Mouse (Mus musculus) stomach, embryonic 16.5 days (tissue): ENCODE results near the gene Gm5148. TPM values are rescaled to one million over a fixed set of nuclear protein-coding genes. Genes with fewer than 3 reads are reported as not detected.
A peak's percentile ranks its signal among the peaks of the same experiment; 100 is the strongest.

Experiments
- ATAC-seq: fragments of 200-750 bp; cut with Nextera tagmentation; 2 replicates; pipeline ENCODE4 v1.8.0; 2017; ENCODE audit warnings: moderate number of reproducible peaks, moderate TSS enrichment; ENCODE audit not compliant: insufficient read depth, low FRiP score
- H3K27ac ChIP-seq: fragments of 300-500 bp; sonication (generic); 2 replicates; pipeline ENCODE4 v1.5.1; 2014; ENCODE audit warnings: low read length
- H3K27me3 ChIP-seq: fragments of 300-500 bp; sonication (generic); 2 replicates; pipeline ENCODE4 v1.6.1; 2014; ENCODE audit warnings: low read length, control low read depth, mixed read lengths; ENCODE audit not compliant: control insufficient read depth, insufficient read depth
- H3K36me3 ChIP-seq: fragments of 300-500 bp; sonication (generic); 2 replicates; pipeline ENCODE4 v1.6.1; 2014; ENCODE audit warnings: low read length; ENCODE audit not compliant: control insufficient read depth, insufficient read depth
- H3K4me1 ChIP-seq: fragments of 300-500 bp; sonication (generic); 2 replicates; pipeline ENCODE4 v1.6.1; 2014; ENCODE audit warnings: low read length, control low read depth, mixed read lengths; ENCODE audit not compliant: control insufficient read depth, insufficient read depth
- H3K4me2 ChIP-seq: fragments of 300-500 bp; sonication (generic); 2 replicates; pipeline ENCODE4 v1.6.1; 2014; ENCODE audit warnings: low read depth, low read length, mixed read lengths
- H3K4me3 ChIP-seq: fragments of 300-500 bp; sonication (generic); replicated peaks from 2 replicates; pipeline ENCODE4 v1.5.1; 2014; ENCODE audit warnings: mild to moderate bottlenecking, low read length
- H3K9ac ChIP-seq: fragments of 300-500 bp; sonication (generic); 2 replicates; pipeline ENCODE4 v1.6.1; 2014; ENCODE audit warnings: low read length
- H3K9me3 ChIP-seq: fragments of 300-500 bp; sonication (generic); replicated peaks from 2 replicates; pipeline ENCODE4 v1.6.1; 2016; ENCODE audit warnings: low read length, control low read depth; ENCODE audit not compliant: control insufficient read depth
- WGBS: fragments of 180-500 bp; shearing (Covaris S2); extraction: QIAGEN DNeasy Blood & Tissue Kit; methylation state at CpG from one replicate; pipeline ENCODE4 v1.1.7; 2014; 5-methylcytosine and 5-hydroxymethylcytosine counted together
- polyA plus RNA-seq: library from polyadenylated mRNA; unstranded; fragments of >200 nt; fragmentation: Nextera tagmentation; extraction: Ambion mirVana; gene quantifications from 2 replicates; pipeline ENCODE4 v1.2.1, GENCODE M21; 2015

Gene Gm5148
- polyA plus RNA-seq, 1 experiment from 2014 or later: 5.5 TPM

- Histone ChIP-seq H3K4me3 (no peak overlapping the region), H3K36me3 (no peaks in the 10 kb centered on the region), H3K9me3 (peaks cover 6% of the 10 kb centered on the region; the same call in 1 of the 2 replicates), H3K9ac (no peak overlapping the region), H3K4me1 (peaks cover 13% of the 10 kb centered on the region), H3K4me2 (no peak overlapping the region), H3K27me3 (no peaks in the 10 kb centered on the region), H3K27ac (no peak overlapping the region)
- WGBS: 61% methylated on average over 6 of the region's 6 CpGs
- no peak for ATAC-seq
Observed at GRCm38 (mm10) chr3:37760866-37761265, 36.6 kb upstream of the Gm5148 start.

DNA sequence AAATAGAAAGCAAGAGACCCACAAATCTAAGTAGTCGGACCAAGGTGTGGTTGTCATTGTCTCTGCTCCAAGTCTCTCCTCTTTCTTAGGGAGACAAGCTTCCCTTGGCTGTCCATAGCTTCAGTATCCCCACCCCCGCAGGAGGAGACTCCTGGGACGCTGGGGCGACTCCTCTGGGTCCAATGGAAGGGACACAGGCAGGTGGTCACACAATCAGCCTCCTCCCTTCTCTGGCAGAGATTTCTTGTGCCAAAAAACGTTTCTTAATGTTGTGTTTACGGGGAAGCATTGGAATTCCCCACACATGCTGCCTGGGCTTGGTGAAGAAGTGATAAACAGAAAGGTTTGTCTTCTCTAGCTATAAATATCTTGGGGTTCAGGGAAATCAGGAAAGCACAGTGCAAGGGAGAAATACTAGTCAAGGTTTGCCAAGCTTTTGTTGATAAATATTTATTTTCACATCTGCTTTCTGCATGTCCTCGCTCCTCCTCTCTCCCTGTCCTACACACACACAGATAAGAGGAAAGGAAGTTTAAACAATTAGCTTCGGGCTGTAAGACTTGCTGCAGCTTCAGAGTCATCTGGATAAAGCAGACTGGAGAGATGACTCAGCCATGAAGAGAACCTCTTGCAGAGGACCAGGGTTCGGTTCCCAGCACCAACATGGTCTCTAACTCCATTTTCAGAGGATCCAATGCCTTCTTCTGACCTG, 34.5 kb upstream of the Gm5148 start:
- H3K4me1 ChIP-seq: peaks cover 13% of the 10 kb centered on the region
- H3K4me2 ChIP-seq: peak overlapping the region; percentile 46
- WGBS: 38% methylated on average over 9 of the region's 9 CpGs
- peak overlapping the region; percentile 23; the same call in 1 of the 2 replicates for H3K9ac ChIP-seq
- no peaks in the 10 kb centered on the region for H3K27me3 ChIP-seq
- peak overlapping the region; percentile 73 for H3K27ac ChIP-seq
- H3K9me3 ChIP-seq: peaks cover 6% of the 10 kb centered on the region; the same call in 1 of the 2 replicates
- no peak for ATAC-seq
- H3K36me3 ChIP-seq: no peaks in the 10 kb centered on the region
- H3K4me3 ChIP-seq: peak overlapping the region; percentile 14; the same call in 1 of the 2 replicates

DNA sequence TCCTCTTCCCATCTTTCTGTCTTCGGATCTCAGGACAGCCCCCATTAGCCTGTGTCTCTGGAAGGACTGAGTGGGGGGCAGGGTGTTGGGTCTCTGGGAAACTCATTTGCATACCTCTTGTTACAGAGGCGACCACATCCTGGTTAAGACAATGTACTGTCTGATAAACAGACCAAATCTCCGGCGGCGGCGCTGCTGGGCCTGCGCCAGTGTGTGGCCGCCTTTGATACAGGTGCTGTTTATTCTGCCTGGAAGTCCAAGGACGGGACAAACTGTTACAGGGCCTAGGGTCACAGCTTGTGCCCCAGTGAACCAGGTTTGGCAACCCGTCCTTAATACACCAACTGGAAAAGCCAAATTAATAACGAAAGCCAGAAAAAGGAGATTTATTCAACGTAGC, 33.8 kb upstream of the Gm5148 start:
- peak; percentile 76; the same call in 1 of the 2 replicates for ATAC-seq
- Histone ChIP-seq H3K27me3 (no peaks in the 10 kb centered on the region), H3K27ac (peak overlapping the region; percentile 73), H3K36me3 (no peaks in the 10 kb centered on the region), H3K4me1 (peaks cover 13% of the 10 kb centered on the region), H3K9me3 (peaks cover 6% of the 10 kb centered on the region; the same call in 1 of the 2 replicates), H3K4me2 (peak overlapping the region; percentile 46), H3K4me3 (peak overlapping the region; percentile 14; the same call in 1 of the 2 replicates), H3K9ac (peak overlapping the region; percentile 23; the same call in 1 of the 2 replicates)
- WGBS: 7% methylated on average over 12 of the region's 12 CpGs

DNA sequence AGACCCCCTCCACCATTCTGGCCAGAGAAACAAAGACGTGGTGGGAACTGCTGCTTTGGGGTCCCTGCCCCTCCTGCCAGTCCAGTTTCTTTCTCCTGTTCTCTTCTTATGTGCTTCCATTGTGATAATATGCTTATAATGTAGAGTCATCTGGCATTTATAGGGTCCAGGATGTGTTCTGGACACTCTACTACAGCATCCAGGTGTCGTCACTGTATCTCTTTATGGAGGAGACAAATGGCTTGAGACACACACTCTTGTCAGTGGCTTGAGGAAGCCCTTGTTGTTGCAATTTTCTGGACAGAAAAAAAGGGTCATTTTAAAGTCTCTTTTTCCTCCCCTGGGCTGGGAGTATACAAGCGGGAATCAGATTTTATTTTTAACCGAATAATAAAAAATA, 33.3 kb upstream of the Gm5148 start:
- H3K27me3 ChIP-seq: no peaks in the 10 kb centered on the region
- H3K27ac ChIP-seq: peak overlapping the region; percentile 19; the same call in 1 of the 2 replicates
- peaks cover 13% of the 10 kb centered on the region for H3K4me1 ChIP-seq
- H3K9me3 ChIP-seq: peaks cover 6% of the 10 kb centered on the region; the same call in 1 of the 2 replicates
- 48% methylated on average over 4 of the region's 4 CpGs for WGBS
- ATAC-seq: no peak
- no peak overlapping the region for H3K4me2 ChIP-seq
- H3K4me3 ChIP-seq: no peak overlapping the region
- H3K36me3 ChIP-seq: no peaks in the 10 kb centered on the region
- H3K9ac ChIP-seq: no peak overlapping the region

GRCm38 (mm10) chr3:37756005-37756404, 31.7 kb upstream of the Gm5148 start:
- H3K27ac ChIP-seq: no peak overlapping the region
- H3K36me3 ChIP-seq: no peaks in the 10 kb centered on the region
- H3K4me1 ChIP-seq: peaks cover 13% of the 10 kb centered on the region
- no peak for ATAC-seq
- peaks cover 6% of the 10 kb centered on the region; the same call in 1 of the 2 replicates for H3K9me3 ChIP-seq
- H3K4me2 ChIP-seq: no peak overlapping the region
- no peak overlapping the region for H3K4me3 ChIP-seq
- H3K9ac ChIP-seq: no peak overlapping the region
- H3K27me3 ChIP-seq: no peaks in the 10 kb centered on the region
- WGBS: 74% methylated on average over 2 of the region's 2 CpGs

DNA sequence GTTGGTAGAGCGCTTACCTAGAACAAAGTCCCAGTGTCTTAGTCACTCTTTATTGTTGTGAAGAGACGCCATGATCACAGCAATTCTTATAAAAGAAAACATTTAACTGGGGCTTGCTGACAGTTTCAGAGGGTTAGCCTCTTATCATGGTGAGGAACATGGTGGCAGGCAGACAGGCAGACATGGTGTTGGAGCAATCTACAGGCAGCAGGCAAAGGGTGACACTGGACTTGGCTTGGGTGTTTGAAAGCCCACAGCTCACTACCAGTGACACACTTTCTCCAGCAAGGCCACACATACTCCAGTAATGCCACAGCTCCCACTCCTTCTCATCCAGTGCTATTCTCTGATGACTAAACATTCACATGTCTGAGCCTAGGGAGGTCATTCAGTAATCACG, 30.3 kb upstream of the Gm5148 start:
- Histone ChIP-seq H3K4me1 (peaks cover 10% of the 10 kb centered on the region), H3K27ac (no peak overlapping the region), H3K36me3 (no peaks in the 10 kb centered on the region), H3K9ac (no peak overlapping the region), H3K27me3 (no peaks in the 10 kb centered on the region), H3K4me2 (no peak overlapping the region), H3K4me3 (no peak overlapping the region), H3K9me3 (no peaks in the 10 kb centered on the region)
- 82% methylated on average over 3 of the region's 3 CpGs for WGBS
- no peak for ATAC-seq

DNA sequence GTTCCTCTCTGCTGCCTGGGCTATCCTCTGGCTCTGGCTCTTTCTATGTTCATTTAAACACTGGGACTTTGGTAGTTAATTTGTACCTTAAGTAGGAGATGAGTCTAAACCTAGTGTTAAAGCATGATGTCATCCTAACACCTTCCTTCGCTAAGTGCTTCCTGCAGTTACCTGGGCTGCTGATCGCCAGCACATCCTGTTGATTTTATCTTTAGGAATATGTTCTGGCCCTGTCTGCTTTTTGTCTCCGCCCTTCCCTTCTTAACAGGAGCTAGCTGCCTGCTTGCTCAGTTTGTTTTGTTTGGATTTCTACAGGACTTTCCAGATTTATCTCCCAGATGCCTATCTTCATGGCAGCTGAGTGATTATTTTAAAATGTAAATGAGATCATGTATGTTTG, 28.9 kb upstream of the Gm5148 start:
- no peak overlapping the region for H3K4me3 ChIP-seq
- H3K9me3 ChIP-seq: no peaks in the 10 kb centered on the region
- H3K4me1 ChIP-seq: peaks cover 2% of the 10 kb centered on the region
- ATAC-seq: no peak
- H3K4me2 ChIP-seq: no peak overlapping the region
- H3K36me3 ChIP-seq: no peaks in the 10 kb centered on the region
- 71% methylated on average over 3 of the region's 3 CpGs for WGBS
- no peak overlapping the region for H3K27ac ChIP-seq
- no peaks in the 10 kb centered on the region for H3K27me3 ChIP-seq
- no peak overlapping the region for H3K9ac ChIP-seq

DNA sequence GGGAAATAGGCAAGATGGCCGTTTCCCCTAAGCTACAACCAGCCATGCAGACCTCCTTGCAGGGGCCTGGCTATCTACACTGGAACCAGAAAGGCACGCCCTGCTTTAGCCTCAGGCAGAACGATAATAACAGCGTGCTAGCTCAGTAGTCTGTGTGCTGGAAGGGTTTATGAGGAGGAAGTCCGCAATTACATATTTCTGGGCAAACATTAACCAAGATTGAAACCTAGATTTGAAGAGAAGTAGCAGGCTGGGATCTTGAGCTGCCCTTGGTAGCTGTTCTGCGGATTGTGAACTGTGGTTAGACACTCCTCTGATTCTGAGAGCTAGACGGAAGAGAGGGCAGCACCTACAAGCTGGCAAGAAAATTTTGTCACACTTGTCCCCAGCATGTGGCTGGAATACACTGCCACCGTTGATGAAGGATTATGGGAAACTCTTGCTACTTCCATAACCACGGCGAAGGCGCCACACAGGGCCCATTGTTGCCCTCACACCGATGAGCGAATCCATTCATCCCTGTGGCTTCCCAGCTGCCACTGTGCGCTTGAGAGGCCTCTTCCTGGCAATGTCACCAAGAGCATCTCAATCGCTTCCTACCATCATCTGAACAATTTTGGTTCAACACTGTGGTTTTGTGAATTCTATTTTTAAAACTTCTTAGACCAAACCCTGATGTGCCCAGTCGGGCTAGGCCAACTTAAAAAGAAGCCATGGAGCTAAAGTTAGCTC, 23.9 kb upstream of the Gm5148 start:
- H3K27ac ChIP-seq: peak overlapping the region; percentile 82
- ATAC-seq: peak; percentile 93
- H3K4me1 ChIP-seq: peaks cover 4% of the 10 kb centered on the region; the same call in 1 of the 2 replicates
- no peak overlapping the region for H3K9ac ChIP-seq
- no peak overlapping the region for H3K4me3 ChIP-seq
- WGBS: 69% methylated on average over 16 of the region's 16 CpGs
- no peaks in the 10 kb centered on the region for H3K9me3 ChIP-seq
- no peaks in the 10 kb centered on the region for H3K27me3 ChIP-seq
- H3K36me3 ChIP-seq: no peaks in the 10 kb centered on the region
- no peak overlapping the region for H3K4me2 ChIP-seq
